Mouse (Mus musculus) neutrophil, adult 5-6 weeks (primary cell): ENCODE measurements around the gene Olfr213. TPM values are rescaled to one million over a fixed set of nuclear protein-coding genes. Genes with fewer than 3 reads are reported as not detected.
"Not testable (repeated sequence)": the region's sequence is repeated elsewhere in the genome, so short reads cannot be mapped to it uniquely, and the experiment has no call there.

ENCODE experiments used
- ATAC-seq: fragments of 151-379, 151-347 bp; 2 replicates; pipeline ENCODE4 v1.8.0; 2017; ENCODE audit warnings: mild to moderate bottlenecking, moderate TSS enrichment; ENCODE audit not compliant: insufficient number of reproducible peaks, poor library complexity, low FRiP score, severe bottlenecking; ENCODE audit errors: extremely low read depth
- total RNA-seq: library from RNA; stranded (forward); fragments of 200-1000 nt; gene quantifications from 2 replicates; pipeline ENCODE4 v1.2.3, GENCODE M21; 2017

Gene Olfr213
- total RNA-seq = not detected in 2 replicates

DNA sequence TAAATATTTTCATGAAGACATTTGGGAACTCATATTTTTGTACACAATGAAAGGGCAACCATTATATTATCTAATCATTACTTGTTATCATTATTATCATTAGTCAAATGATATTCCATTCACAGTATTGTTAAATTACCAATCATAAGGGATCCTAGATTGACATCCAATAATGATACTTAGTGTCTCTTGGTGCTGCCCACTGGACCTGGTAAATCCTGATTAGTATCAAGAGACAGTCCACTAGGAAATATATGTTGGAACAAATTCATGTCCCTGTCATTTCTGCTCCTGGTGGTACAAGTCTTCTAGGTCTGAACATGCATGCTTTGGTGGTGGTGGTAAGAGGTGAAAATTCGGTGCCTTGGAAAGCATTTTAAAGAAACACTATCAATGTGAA lies at the start of gene Olfr213:
Gene Olfr213 (plus strand): TSS at position 301 of the 400 bp plus-strand sequence.
- no peak for ATAC-seq

- no peak for ATAC-seq
These were observed 49.5 kb upstream of the Olfr213 start, which contains the start of gene Olfr211 for GRCm38 (mm10) chr6:116488791-116489190. TSS of gene Olfr211 (plus strand) at chr6:116489091.

- no peak for ATAC-seq
These were observed 44.5 kb upstream of the Olfr213 start for GRCm38 (mm10) chr6:116493742-116494141.

GRCm38 (mm10) chr6:116495960-116496359 lies 42.3 kb upstream of the Olfr213 start:
- no peak for ATAC-seq

DNA sequence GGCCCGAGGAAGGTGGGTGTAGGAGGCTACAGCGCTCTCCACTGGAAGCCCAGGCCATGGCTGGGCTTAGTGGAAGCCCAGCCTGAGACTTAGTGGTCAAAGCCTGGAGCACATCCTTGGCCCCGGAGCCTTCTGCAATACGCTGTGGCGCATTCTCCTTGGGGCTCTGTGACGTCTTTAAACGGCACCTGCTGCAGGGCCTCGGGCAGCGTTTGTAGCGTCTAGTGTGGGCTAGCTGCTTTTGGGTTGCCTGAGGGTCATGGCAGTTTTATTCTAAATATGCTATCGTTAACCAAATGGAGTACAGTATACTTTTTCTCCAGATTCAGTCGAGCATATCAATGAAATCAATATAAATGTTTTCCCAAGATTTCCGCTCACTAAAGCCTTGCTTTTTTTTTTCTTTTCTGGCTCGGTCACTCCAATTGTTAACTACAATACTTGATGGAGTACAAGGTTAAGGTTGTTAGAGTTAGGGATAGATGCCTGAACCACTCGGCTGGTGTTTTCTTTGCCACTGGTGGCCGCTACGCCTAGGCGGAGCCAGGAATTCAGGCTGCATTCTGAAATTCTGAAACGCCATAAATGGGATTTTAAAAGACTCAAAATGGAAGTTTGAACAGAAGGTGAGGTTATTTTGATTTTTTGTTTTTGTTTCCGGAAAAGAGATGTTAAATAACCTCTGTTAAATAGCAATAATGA lies 31.8 kb upstream of the Olfr213 start, which contains the start of gene Olfr212:
Gene Olfr212 (plus strand): TSS at position 215 of the 702 bp plus-strand sequence.
- 0 out of 2 replicates have a peak, but pooled peaks have one; percentile 26 for ATAC-seq

- no peak for ATAC-seq
These were observed 23.4 kb upstream of the Olfr213 start for GRCm38 (mm10) chr6:116514832-116515231.

DNA sequence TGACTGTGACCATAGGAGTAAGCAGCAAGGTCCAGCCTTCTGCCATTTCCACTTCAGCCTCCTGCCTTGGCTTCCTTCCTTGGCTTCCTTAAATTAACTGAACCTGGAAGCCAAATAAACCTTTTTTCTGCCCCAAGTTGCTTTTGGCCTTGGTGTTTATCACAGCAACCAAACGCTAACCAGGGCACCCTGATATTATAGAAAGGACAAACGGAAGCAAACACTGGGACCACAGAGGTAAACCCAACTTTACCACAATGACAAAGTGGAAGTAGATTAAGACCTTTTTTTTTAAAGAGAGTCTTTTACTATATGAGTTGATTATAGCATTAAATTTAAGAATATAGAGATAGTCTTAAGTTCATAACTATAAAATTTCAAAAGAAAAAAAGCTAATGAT lies 4.2 kb downstream of the Olfr213 start:
- ATAC-seq = no peak

GRCm38 (mm10) chr6:116550841-116551240 lies 12.6 kb downstream of the Olfr213 start, which contains the start of gene Gm5580:
TSS of gene Gm5580 (plus strand) at chr6:116551141.
- not testable (repeated sequence) for ATAC-seq

DNA sequence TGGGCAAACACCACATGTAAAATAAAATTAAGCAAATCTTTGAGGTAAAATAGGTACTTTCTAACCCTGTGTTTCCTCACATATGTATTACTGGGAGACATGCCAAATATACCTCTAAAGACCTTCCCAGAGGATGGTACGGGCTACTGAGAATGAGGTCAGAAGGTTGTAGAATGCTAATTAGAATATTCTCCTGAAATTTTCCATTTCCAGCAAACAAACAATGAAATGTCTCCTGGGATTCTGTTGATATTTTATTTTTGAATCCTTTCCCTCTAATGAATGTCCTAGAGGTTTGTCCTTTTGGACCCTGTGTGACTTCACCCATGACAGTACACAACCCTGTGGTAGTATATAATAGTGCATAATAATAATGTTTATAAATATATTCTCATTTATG lies 15.7 kb downstream of the Olfr213 start, which contains the start of gene Olfr214:
Gene Olfr214 (plus strand): TSS at position 301 of the 400 bp plus-strand sequence.
- ATAC-seq = no peak

DNA sequence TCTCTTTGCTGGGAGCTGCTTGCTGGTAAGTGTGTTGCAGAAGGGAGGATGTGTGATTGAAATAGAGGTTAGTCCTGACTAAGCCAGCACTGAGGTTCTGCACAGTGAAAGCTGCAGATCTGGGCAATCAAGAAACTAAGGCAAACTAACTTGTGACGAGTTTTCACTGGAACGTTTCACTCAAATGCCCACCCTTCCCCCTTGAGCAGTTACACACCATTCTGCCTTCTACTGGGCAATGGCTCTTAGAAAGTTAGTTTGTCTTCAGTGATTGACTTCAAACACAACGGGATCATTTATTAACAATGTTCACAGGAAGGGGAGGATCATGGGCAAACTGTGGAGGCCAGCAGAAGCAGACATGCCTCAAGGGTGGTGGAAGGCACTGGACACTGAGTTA lies 16.7 kb downstream of the Olfr213 start:
- ATAC-seq = no peak

DNA sequence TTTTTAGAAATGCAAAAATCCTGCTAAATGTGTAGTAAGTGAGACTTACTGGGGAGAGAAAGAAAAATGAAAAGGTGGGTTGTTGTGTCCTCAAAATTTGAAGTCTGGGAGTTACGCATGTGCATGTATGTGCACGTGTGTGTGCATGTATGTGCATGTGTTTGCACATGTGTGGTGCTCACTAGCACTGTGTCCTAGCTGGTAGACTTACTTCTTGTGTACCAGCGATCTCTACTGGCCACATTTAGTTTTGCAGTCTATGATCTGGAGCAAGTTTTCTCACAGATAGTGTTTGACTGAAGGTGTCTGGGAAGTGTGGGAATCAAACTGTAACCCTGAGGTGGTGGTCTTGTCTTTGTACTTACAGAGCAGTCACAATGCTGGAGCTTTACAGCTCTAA lies 31.6 kb downstream of the Olfr213 start:
- ATAC-seq = peak; percentile 51; the same call in 1 of the 2 replicates

DNA sequence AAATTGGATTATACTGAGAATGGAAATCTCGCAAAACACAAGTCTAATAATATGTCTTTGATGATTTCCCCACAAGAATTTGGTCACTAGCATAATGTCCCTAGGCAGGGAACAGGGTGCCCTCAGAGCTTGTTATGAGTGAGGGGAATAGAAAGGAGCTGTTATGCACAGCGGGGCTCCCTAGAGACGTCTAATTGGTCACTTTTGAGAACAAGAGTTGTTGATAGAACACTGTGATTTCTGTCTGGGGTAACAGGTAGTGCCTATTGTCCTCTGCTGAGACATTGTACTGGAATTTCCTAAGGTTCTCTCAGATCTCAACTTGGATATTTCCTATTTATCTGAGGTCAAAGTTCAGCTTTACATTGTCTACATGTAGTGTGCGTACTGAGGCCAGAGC lies 45.8 kb downstream of the Olfr213 start, which contains the start of gene Olfr215:
Gene Olfr215 (minus strand): TSS at position 101 of the 400 bp plus-strand sequence.
- no peak for ATAC-seq

Other genes with a start within 250 kb of the Olfr213 start
- 6.8 and 18.2 TPM in 2 replicates for gene March8, start 200.4 kb upstream of the Olfr213 start, total RNA-seq
- gene Alox5, start 77.3 kb upstream of the Olfr213 start, total RNA-seq = 110 and 128 TPM in 2 replicates
- not detected in 2 replicates for gene Olfr211, start 49.4 kb upstream of the Olfr213 start, total RNA-seq
- gene Olfr212, start 31.9 kb upstream of the Olfr213 start, total RNA-seq = not detected in 2 replicates
- gene Gm5580, start 12.7 kb downstream of the Olfr213 start, total RNA-seq = not detected in 2 replicates
- not detected in 2 replicates for gene Olfr214, start 15.8 kb downstream of the Olfr213 start, total RNA-seq
- not detected in 2 replicates for gene Olfr215, start 45.7 kb downstream of the Olfr213 start, total RNA-seq
- 11.6 and 12.8 TPM in 2 replicates for gene Zfp422, start 90.5 kb downstream of the Olfr213 start, total RNA-seq
- not detected in 2 replicates for gene Depp1, start 112.2 kb downstream of the Olfr213 start, total RNA-seq
- gene Rassf4, start 135.5 kb downstream of the Olfr213 start, total RNA-seq = 32.2 and 39.9 TPM in 2 replicates
- gene Tmem72, start 178.5 kb downstream of the Olfr213 start, total RNA-seq = 0.23 and 0.37 TPM in 2 replicates